Mouse (Mus musculus) B cell, adult 62 days (primary cell): ENCODE results near the gene Nop56. TPM values are rescaled to one million over a fixed set of nuclear protein-coding genes. Genes with fewer than 3 reads are reported as not detected.

Experiments used
- total RNA-seq: library from RNA; stranded (reverse); gene quantifications from 4 replicates; pipeline ENCODE4 v1.2.4, GENCODE M21; 2023

Gene Nop56
- 312 to 373 TPM (median 325 TPM) in 4 replicates for total RNA-seq

GRCm38 (mm10) chr2:130274149-130274861, at the start of gene Nop56:
Gene Nop56 (plus strand): TSS chr2:130274430.

GRCm38 (mm10) chr2:130283854-130284654, 9.8 kb downstream of the Nop56 start, which contains the start of gene Idh3b:
Gene Idh3b (minus strand): TSS chr2:130284547.

GRCm38 (mm10) chr2:130294936-130295277, 20.7 kb downstream of the Nop56 start, which contains the start of gene Ebf4:
Gene Ebf4 (plus strand): TSS chr2:130295169.

Other genes starting within 250 kb of the Nop56 start
- not detected in 4 replicates for gene Tgm6, start 162.0 kb upstream of the Nop56 start, total RNA-seq
- 170 to 185 TPM (median 178 TPM) in 4 replicates for gene Snrpb, start 95.0 kb upstream of the Nop56 start, total RNA-seq
- gene Tmc2, start 79.2 kb upstream of the Nop56 start, total RNA-seq = not detected in 4 replicates
- gene Idh3b, start 10.1 kb downstream of the Nop56 start, total RNA-seq = 118 to 131 TPM (median 124 TPM) in 4 replicates
- not detected in 4 replicates for gene Ebf4, start 20.7 kb downstream of the Nop56 start, total RNA-seq
- gene Cpxm1, start 123.1 kb downstream of the Nop56 start, total RNA-seq = 0.63 to 1.1 TPM (median 0.69 TPM) in 3 of 4 replicates, not detected in the other
- gene Gm28372, start 130.8 kb downstream of the Nop56 start, total RNA-seq = not detected in 4 replicates
- gene 1700020A23Rik, start 130.8 kb downstream of the Nop56 start, total RNA-seq = not detected in 4 replicates
- gene Tmem239, start 132.0 kb downstream of the Nop56 start, total RNA-seq = not detected in 4 replicates
- gene Vps16, start 149.9 kb downstream of the Nop56 start, total RNA-seq = 142 to 168 TPM (median 153 TPM) in 4 replicates
- 16.8 to 23.0 TPM (median 19.8 TPM) in 4 replicates for gene Pced1a, start 150.3 kb downstream of the Nop56 start, total RNA-seq
- gene Ptpra, start 175.8 kb downstream of the Nop56 start, total RNA-seq = 101 to 107 TPM (median 104 TPM) in 4 replicates